Mouse (Mus musculus) liver, embryonic 14.5 days (tissue): ENCODE results near the gene Add1. TPM values are rescaled to one million over a fixed set of nuclear protein-coding genes. Genes with fewer than 3 reads are reported as not detected.

Experiments used
- ATAC-seq: fragments of 200-750 bp; cut with Nextera tagmentation; 2 replicates; pipeline ENCODE4 v1.8.0; 2017; ENCODE audit warnings: moderate number of reproducible peaks, mild to moderate bottlenecking, moderate library complexity; ENCODE audit not compliant: insufficient read depth
- DNase-seq, 3 experiments: peaks; one replicate each; pipeline ENCODE4 v3.0.0-alpha.2; 2012 to 2013; ENCODE audit warnings: low read depth in 3 of 3, low spot score in 3 of 3
- H3K27ac ChIP-seq: fragments of 300-500 bp; sonication (generic); 2 replicates; pipeline ENCODE4 v1.5.1; 2014; ENCODE audit warnings: moderate library complexity, mild to moderate bottlenecking, control low read depth, inconsistent platforms
- H3K27me3 ChIP-seq: fragments of 300-500 bp; sonication (generic); 2 replicates; pipeline ENCODE4 v1.6.1; 2014; ENCODE audit warnings: mild to moderate bottlenecking, low read length, moderate library complexity; ENCODE audit not compliant: control insufficient read depth, insufficient read depth
- H3K36me3 ChIP-seq: fragments of 300-500 bp; sonication (generic); replicated peaks from 2 replicates; pipeline ENCODE4 v1.6.1; 2014; ENCODE audit warnings: low read depth; ENCODE audit not compliant: control insufficient read depth, insufficient read depth
- H3K4me1 ChIP-seq, 2 experiments: fragments of 200-500 bp in 1 of 2; fragments of 300-500 bp in 1 of 2; sonication (generic) in 1 of 2; replicated peaks; 2 replicates each; pipeline ENCODE4 v1.6.1; 2012 to 2014; ENCODE audit warnings: antibody characterized with exemption in 1 of 2, inconsistent platforms in 1 of 2, low read length in 1 of 2; ENCODE audit not compliant: control insufficient read depth in 2 of 2, insufficient read depth in 2 of 2
- H3K4me2 ChIP-seq: fragments of 300-500 bp; sonication (generic); 2 replicates; pipeline ENCODE4 v1.6.1; 2014; ENCODE audit warnings: low read depth, mild to moderate bottlenecking, control low read depth, moderate library complexity
- H3K4me3 ChIP-seq, 2 experiments: fragments of 200-500 bp in 1 of 2; fragments of 300-500 bp in 1 of 2; sonication (generic) in 1 of 2; 2 replicates each; pipeline ENCODE4 v1.5.1; 2012 to 2014; ENCODE audit warnings: low read depth in 2 of 2, low read length in 2 of 2, mild to moderate bottlenecking in 2 of 2, control low read depth in 1 of 2, inconsistent platforms in 1 of 2, moderate library complexity in 1 of 2; ENCODE audit not compliant: insufficient read depth in 1 of 2
- H3K9ac ChIP-seq: fragments of 300-500 bp; sonication (generic); replicated peaks from 2 replicates; pipeline ENCODE4 v1.6.1; 2014; ENCODE audit warnings: mild to moderate bottlenecking, control low read depth, moderate library complexity
- H3K9me3 ChIP-seq: fragments of 300-500 bp; sonication (generic); 2 replicates; pipeline ENCODE4 v1.6.1; 2016; ENCODE audit warnings: low read length, mixed read lengths; ENCODE audit not compliant: control insufficient read depth
- CTCF ChIP-seq: IDR thresholded peaks from 2 replicates; pipeline ENCODE4 v1.5.1; 2016; ENCODE audit warnings: antibody characterized with exemption, low read depth, control low read depth
- EP300 ChIP-seq: IDR thresholded peaks from 2 replicates; pipeline ENCODE4 v1.6.1; 2016; ENCODE audit warnings: antibody characterized with exemption, low read depth
- WGBS: fragments of 180-500 bp; shearing (Covaris S2); extraction: QIAGEN DNeasy Blood & Tissue Kit; methylation state at CpG from one replicate; pipeline ENCODE4 v1.1.7; 2014; ENCODE audit not compliant: insufficient replicate concordance; 5-methylcytosine and 5-hydroxymethylcytosine counted together
- polyA plus RNA-seq, 2 experiments: library from polyadenylated mRNA; depleted of rRNA in 1 of 2; stranded (reverse) in 1 of 2; unstranded in 1 of 2; fragments of >200 nt; fragmentation: Nextera tagmentation in 1 of 2; extraction: Ambion mirVana in 1 of 2; gene quantifications; 2 replicates each; pipeline versions ENCODE4 v1.2.1 to v1.2.3; 2012 to 2014

The Add1 gene
- polyA plus RNA-seq, 2 experiments = 113 to 118 TPM

DNA sequence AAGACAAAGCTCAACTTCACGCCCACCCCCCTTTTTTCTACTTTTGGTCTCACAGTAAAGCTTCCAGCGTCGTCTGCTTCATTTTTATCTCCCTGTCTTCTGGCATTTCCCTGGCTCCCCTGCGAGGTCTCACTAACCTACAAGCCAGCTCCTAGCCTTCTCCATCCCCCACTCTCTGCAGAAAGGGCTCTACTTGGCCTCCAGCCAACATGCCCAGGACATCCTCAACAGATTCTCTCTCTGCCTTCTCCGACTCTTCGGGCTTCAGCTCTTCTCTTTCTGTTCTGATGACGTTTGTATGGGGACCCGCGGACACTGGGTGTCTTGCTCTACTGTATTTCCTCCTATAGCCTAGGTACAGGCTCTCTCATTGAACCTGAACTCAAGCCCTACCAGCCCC is 81.4 kb downstream of the Add1 start:
- H3K4me1 ChIP-seq = peaks cover 7 to 12% of the 10 kb centered on the region in 2 experiments
- no peak overlapping the region for H3K4me3 ChIP-seq
- H3K36me3 ChIP-seq = peaks cover 62% of the 10 kb centered on the region
- ATAC-seq (no peak), DNase-seq (no peak)
- H3K27me3 ChIP-seq = no peaks in the 10 kb centered on the region
- WGBS = 75% methylated on average over 9 of the region's 9 CpGs
- TF ChIP-seq EP300 = no peak
- H3K27ac ChIP-seq = no peak overlapping the region
- H3K9ac ChIP-seq = no peak overlapping the region
- H3K4me2 ChIP-seq = no peak overlapping the region
- no peaks in the 10 kb centered on the region for H3K9me3 ChIP-seq

DNA sequence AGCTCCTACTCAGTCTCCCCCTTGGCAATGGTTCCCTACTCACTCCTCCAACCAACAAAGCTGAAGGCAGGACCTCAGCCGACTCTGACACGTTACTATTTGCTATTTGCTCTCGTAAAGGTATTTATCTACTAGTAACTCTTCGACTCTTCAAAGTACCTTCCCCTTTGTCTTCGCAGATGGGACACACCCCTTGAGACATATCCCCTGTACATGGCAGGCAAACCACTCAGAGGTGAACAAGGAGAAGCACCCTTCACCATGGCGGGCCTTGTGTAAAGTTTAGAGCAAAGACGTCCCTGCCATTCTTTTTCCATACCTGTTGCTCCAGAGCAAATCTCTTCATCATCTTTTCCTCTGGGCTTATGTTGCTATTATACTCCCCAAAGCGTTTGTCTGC is 84.1 kb downstream of the Add1 start:
- Histone ChIP-seq H3K4me3 (no peak overlapping the region), H3K9me3 (no peaks in the 10 kb centered on the region), H3K9ac (no peak overlapping the region), H3K27ac (no peak overlapping the region), H3K36me3 (peaks cover 36% of the 10 kb centered on the region), H3K4me1 (peaks cover 15 to 16% of the 10 kb centered on the region in 2 experiments), H3K4me2 (no peak overlapping the region), H3K27me3 (no peaks in the 10 kb centered on the region)
- 81% methylated on average over 8 of the region's 8 CpGs for WGBS
- ATAC-seq = no peak
- DNase-seq = no peak
- no peak for TF ChIP-seq CTCF
- TF ChIP-seq EP300 = no peak

DNA sequence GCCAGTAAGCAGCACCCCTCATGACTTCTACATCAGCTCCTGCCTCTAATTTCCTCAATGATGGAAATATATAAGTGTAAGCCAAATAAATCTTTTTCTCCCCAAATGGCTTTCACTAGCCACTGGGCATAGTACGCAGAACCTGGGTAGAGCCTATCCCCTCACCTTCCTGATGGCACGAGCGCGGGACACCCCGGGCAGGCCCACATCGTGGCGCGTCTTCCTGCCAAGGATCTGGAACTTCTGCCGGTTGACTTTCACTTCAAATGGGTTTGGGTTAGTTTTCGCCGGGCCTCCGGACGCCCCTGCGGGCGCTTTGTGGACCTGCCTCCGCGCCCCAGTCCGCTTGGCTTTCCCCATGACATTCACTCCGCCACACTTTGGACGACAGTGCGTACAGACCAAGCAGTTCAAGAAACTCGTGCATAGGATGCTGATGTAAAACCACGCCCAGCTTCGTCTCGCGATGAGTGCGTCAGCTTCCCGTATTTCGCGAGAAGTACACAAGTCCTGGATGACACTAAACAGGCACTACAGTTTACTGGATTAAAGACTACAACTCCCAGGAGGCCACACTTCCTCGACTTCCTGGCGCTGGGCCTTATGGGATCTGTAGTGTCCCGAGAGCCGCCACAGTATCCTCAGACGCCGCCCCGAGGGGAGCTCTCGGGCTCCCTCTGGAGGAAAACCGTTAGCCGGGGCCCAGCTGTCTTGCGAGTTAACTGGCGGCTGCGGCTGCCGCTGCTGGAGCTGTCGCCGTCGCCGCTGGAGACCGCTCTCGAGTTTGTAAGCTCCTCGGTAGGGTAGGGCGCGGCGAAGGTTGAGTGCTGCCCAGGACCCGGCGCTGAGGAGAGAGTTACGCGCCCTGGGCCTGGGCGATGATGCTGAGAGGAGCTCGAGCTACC is 86.5 kb downstream of the Add1 start, which contains the start of the genes Nop14 and Grk4:
Nop14 (minus strand) TSS at position 463 of the 905 bp plus-strand sequence.
Grk4 (plus strand) TSS at position 694 of the 905 bp plus-strand sequence.
- DNase-seq = peak; percentile 100
- under 1% methylated on average over 60 of the region's 60 CpGs for whole genome bisulfite sequencing
- Histone ChIP-seq H3K9ac (peak within 1 kb of the TSS; percentile 83), H3K9me3 (no peaks in the 10 kb centered on the region), H3K4me1 (peaks cover 11 to 15% of the 10 kb centered on the region in 2 experiments), H3K4me3 (peak within 1 kb of the TSS; percentile 69 to 73), H3K27me3 (no peaks in the 10 kb centered on the region), H3K4me2 (peak within 1 kb of the TSS; percentile 95), H3K27ac (peak within 1 kb of the TSS; percentile 86), H3K36me3 (peaks cover 18% of the 10 kb centered on the region)
- peak; percentile 99 for TF ChIP-seq CTCF
- TF ChIP-seq EP300 = peak; percentile 65
- ATAC-seq = peak; percentile 99

DNA sequence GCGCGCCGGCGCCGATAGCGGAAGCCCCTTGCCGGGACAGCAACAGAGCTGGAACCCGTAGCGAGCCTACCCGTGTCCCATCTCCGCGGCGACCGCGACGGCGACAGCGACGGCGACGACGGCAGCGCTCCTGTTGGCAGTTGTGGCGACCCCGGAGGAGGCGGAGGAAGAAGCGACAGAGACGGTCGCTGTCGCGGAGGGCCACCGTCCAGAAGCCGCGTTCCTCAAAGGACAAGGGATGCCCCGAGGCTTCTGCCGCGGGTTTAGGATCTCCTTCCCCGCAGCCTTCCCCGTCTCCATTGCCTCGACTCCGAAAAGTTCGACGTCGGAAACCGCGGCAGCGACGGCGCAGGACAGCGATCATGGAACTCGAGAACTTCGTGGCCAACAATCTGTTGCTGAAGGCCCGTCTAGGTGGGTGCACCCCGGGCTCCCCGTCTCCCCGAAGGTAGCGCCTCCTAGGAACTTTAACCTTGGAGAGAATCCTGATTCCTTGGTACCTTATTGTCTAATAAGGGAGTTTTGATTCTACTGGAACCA is 87.2 kb downstream of the Add1 start:
- Histone ChIP-seq H3K9me3 (no peaks in the 10 kb centered on the region), H3K4me2 (peak overlapping the region; percentile 86), H3K27me3 (no peaks in the 10 kb centered on the region), H3K27ac (peak overlapping the region; percentile 86), H3K9ac (peak overlapping the region; percentile 83), H3K4me1 (peaks cover 11 to 15% of the 10 kb centered on the region in 2 experiments), H3K4me3 (peak overlapping the region; percentile 57 to 73), H3K36me3 (peaks cover 12% of the 10 kb centered on the region)
- ATAC-seq (no peak), DNase-seq (no peak)
- under 1% methylated on average over 57 of the region's 57 CpGs for WGBS
- TF ChIP-seq EP300 (no peak), CTCF (no peak)

DNA sequence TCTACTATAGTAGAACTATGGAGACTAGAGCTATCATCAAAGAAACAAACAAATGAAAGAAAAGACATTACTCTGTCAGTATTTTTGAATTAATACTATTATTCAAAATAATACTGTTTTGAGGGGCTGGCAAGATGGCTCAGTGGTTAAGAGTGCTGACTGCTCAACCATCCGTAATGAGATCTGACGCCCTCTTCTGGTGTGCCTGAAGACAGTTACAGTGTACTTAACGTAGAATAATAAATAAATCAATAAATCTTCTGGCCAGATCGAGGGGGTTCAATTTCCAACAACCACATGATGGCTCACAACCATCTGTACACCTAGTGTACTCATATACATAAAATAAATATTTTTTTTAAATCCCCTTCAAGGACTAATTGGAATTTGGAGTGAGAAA is 88.4 kb downstream of the Add1 start:
- 68% methylated on average over 4 of the region's 4 CpGs for WGBS
- Histone ChIP-seq H3K4me3 (0 out of 4 replicates have a peak overlapping the region, but pooled peaks of 1 of the 2 experiments have one; percentile 5), H3K9ac (no peak overlapping the region), H3K27me3 (no peaks in the 10 kb centered on the region), H3K4me1 (peaks cover 11 to 15% of the 10 kb centered on the region in 2 experiments), H3K27ac (no peak overlapping the region), H3K9me3 (no peaks in the 10 kb centered on the region), H3K36me3 (0 out of 2 replicates have a peak, but pooled peaks cover 4% of the 10 kb centered on the region), H3K4me2 (peak overlapping the region; percentile 86)
- TF ChIP-seq CTCF = 0 out of 2 replicates have a peak, but pooled peaks have one; percentile 3
- no peak for TF ChIP-seq EP300
- no peak for DNase-seq
- ATAC-seq = no peak
